Mouse (Mus musculus) lung, postnatal 0 days (tissue): ENCODE results near the gene Metrn.

Experiments used
- CTCF ChIP-seq: IDR thresholded peaks from 2 replicates; pipeline ENCODE4 v1.5.1; 2016; ENCODE audit warnings: antibody characterized with exemption, mild to moderate bottlenecking
- EP300 ChIP-seq: IDR thresholded peaks from 2 replicates; pipeline ENCODE4 v1.6.1; 2016; ENCODE audit warnings: antibody characterized with exemption, mild to moderate bottlenecking, control low read depth

- TF ChIP-seq EP300 (no peak), CTCF (no peak)
Observed at GRCm38 (mm10) chr17:25833291-25833663, 36.3 kb upstream of the Metrn start, which contains the start of gene Stub1.
